Mouse (Mus musculus): Measurements from ENCODE around the gene Ip6k1.
A peak's percentile ranks its signal among the peaks of the same experiment; 100 is the strongest.

Ip6k1 gene

DNA sequence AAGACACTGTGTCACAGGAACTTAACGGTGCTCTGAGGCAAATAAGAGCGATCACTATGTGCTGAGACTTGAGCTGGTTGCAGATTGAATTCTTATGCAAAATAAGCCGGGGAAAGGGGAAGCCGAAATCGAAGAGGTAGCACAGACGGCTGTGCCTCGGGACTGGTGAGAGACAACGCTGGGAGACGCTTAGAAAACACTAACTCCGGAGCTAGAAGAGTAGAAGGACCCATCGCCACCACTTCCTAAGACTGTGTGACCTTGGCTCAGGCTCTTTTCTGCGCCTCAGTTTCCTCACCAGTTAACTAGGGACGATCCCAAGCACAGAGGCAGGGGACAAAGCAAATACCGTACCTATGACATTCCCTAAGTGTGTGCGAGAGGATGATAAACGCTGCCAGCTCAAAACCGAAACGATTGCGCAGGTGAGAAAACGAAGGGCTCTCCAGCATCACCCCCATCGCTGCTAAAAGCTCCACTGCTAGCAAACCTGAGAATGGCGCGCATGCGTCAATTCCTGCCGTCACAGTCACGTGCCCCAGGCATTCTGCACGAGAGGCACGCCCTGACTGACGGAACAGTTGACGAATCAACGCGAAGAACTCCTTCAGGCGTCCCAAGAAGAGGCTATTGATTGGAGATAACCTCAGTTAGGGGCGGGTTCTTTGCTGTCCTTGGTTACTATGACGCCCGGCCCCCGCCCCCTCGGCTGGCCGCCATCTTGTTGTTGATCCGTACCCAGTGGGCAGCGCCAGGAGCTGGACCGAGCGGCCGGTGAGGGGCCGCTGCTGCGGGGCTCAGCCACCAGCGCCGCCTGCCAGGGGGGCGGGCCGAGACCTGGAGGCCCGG, at the start of gene Ip6k1:
TSS of gene Ip6k1 (plus strand) at position 580 of the 849 bp plus-strand sequence.
- DNase-seq (ENCODE audit: low spot score in 2 of 2), result peak; percentile 100

- no peak for DNase-seq (ENCODE audit: low spot score in 2 of 2)
Measured at GRCm38 (mm10) chr9:107955613-107956289, 46.5 kb upstream of the Ip6k1 start.

GRCm38 (mm10) chr9:107957141-107957540, 45.2 kb upstream of the Ip6k1 start:
- DNase-seq (ENCODE audit: low spot score in 2 of 2), result no peak

- no peak for DNase-seq (ENCODE audit: low spot score in 2 of 2)
Measured at GRCm38 (mm10) chr9:107959896-107960295, 42.4 kb upstream of the Ip6k1 start.

- no peak for DNase-seq (ENCODE audit: low spot score in 2 of 2)
Measured at GRCm38 (mm10) chr9:107960928-107961327, 41.4 kb upstream of the Ip6k1 start.

GRCm38 (mm10) chr9:107961351-107961762, 40.9 kb upstream of the Ip6k1 start:
- DNase-seq (ENCODE audit: low spot score in 2 of 2), result no peak

GRCm38 (mm10) chr9:107961881-107962280, 40.4 kb upstream of the Ip6k1 start:
- DNase-seq (ENCODE audit: low spot score in 2 of 2), result no peak

DNA sequence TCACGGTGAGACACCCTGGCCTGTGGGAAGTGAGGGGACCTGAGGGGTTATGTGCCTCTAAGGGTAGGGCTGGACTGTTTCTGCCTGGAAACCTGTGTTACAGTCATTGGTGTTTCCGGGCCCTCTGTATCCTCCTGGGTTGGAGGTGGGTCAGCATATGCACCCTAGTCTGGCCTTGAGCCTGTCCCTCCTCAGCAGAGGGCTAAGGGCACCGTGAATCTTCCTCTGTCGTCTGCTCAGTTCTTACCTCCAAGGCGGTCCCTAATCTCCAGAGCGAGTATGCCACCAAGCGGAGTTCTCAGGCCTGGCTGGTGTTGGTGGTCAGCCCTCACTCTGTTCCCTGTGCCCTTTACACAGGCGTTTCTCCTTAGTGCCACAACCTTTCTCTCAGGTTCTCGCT, 39.4 kb upstream of the Ip6k1 start:
- DNase-seq (ENCODE audit: low spot score in 2 of 2), result no peak

GRCm38 (mm10) chr9:107963700-107964099, 38.6 kb upstream of the Ip6k1 start:
- DNase-seq (ENCODE audit: low spot score in 2 of 2), result peak; percentile 66 to 79

GRCm38 (mm10) chr9:107964681-107965080, 37.6 kb upstream of the Ip6k1 start:
- DNase-seq (ENCODE audit: low spot score in 2 of 2), result no peak

DNA sequence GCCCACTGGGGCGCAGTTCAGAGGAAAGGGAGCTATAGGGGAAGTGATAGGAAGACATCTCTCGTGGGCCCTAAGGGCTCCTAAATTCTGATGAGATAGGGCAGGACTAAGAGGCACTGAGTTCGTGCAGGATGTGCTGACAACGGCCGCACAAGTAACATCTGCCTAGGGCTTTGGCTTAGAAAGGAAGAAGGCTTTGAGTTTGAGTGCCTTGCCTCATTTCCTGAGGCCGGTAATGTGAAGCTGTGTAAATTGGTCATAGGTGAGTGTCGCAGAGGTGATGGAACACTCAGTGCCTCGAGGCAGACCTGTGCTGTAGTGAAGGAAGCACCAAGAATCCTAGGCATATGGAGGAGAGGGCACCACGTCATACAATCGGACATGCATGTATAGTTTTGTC, 35.6 kb upstream of the Ip6k1 start:
- no peak for DNase-seq (ENCODE audit: low spot score in 2 of 2)

- DNase-seq (ENCODE audit: low spot score in 2 of 2), result no peak
Measured at GRCm38 (mm10) chr9:107967437-107967836, 34.9 kb upstream of the Ip6k1 start.

GRCm38 (mm10) chr9:107968531-107968930, 33.8 kb upstream of the Ip6k1 start:
- no peak for DNase-seq (ENCODE audit: low spot score in 2 of 2)

- DNase-seq (ENCODE audit: low spot score in 2 of 2), result no peak
Measured at GRCm38 (mm10) chr9:107970311-107970710, 32.0 kb upstream of the Ip6k1 start.

- no peak for DNase-seq (ENCODE audit: low spot score in 2 of 2)
Measured at GRCm38 (mm10) chr9:107971690-107972541, 30.4 kb upstream of the Ip6k1 start.

- DNase-seq (ENCODE audit: low spot score in 2 of 2), result no peak
Measured at GRCm38 (mm10) chr9:107974491-107975171, 27.7 kb upstream of the Ip6k1 start.

GRCm38 (mm10) chr9:107975399-107976386, 26.6 kb upstream of the Ip6k1 start, which contains the start of gene Uba7:
TSS of gene Uba7 (plus strand) at chr9:107975505.
- DNase-seq (ENCODE audit: low spot score in 2 of 2), result peak; percentile 26 to 27

DNA sequence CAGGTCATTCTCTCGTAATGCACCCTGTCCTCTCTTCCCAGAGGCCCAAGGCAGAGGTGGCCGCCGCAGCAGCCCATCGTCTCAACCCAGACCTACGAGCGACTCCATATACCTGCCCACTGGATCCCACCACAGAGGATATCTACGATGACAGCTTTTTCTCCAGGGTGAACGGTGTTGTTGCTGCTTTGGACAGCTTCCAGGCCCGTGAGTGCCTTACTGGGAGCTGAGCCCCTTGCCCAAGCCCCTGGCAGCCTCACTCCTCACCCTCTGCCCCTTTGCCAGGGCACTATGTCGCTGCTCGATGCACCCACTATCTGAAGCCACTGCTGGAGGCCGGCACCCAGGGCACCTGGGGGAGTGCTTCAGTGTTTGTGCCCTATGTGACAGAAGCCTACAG, 23.5 kb upstream of the Ip6k1 start:
- no peak for DNase-seq (ENCODE audit: low spot score in 2 of 2)

DNA sequence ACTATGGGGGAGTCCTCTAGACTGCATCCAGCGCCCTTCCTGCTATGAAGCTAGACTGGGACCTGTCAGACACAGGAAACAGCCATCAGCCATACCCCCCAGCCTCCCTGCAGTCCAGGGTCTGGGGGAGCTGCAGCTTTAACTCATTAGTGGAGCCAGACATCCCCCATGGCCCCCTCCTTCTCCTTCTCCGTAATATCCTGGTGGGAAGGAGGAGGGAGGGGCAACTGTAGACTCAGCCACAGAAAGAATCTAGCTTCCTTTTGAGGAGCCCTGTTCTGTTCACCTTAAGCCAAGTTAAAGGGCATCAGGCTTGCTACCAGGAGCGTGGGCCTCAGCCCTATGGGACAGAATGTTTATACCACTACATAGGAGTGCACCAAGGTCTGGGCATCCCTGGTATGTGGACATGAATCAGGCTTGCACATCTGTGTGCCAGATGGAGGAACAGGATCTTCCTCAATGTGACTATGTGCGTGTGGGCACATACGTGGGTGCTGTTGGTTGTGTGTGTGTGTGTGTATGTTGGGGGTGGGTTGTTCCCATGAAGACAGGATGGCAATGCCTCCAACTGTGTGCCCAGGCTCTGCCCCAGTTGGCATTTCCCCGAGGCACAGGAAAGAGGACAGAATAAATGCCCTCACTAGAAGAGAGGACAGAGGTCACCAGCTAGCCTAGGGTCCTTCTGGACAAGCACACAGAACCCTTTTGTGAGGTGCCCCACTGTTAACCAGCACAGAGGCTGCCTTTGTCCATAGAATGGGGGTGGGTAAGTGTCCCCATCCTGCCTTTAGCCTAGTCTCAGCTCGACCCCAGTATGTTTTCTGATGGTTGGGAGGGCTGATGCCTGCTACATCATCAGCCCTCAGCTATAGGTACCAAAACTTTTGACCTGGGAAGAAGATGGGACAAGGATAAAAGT, 20.4 kb upstream of the Ip6k1 start:
- no peak for DNase-seq (ENCODE audit: low spot score in 2 of 2)
